ENCODE assay signal across 24 mouse cellular contexts in the genomic region with DNA sequence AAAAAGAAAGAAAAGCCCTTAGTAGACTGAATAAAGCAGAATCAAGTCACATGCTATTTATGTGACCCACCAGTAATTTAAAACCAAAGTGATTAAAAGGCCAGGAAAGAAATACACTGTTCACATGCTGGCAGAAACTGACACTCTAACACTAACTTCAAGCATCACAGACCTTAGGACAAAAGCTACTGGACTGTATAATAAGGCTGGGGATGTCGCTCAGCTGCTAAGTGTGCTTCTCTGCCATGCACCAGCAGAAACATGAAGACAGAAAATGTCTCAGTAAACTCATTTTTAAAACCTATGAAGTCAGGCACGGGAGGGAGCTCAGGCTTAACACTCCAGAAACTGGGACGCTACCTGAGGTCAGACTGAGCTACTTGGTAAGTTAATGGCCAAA. TPM values are rescaled to one million over a fixed set of nuclear protein-coding genes. Genes with fewer than 3 reads are reported as not detected.
DNase-seq lines count a peak whose midpoint lies in the region; ATAC-seq and TF ChIP-seq lines count a peak whose summit lies in the region.
"Had no signal": no experiment of that assay in that cellular context is flagged by ENCODE, and none has a peak within 500 bp of the region (broad histone marks: within the 10 kb centered on the region; RNA-seq: fewer than 3 reads in every experiment).

No protein-coding gene starts in this region.

- no peak for TF ChIP-seq CTCF in gastrocnemius, adult 2 months (IDR thresholded peaks at IDR 0.05)
- TF ChIP-seq CTCF in intestine, postnatal 0 days (IDR thresholded peaks at IDR 0.05; ENCODE audit: low read depth): no peak

- no peak overlapping the region for H3K4me2 ChIP-seq in intestine, postnatal 0 days (replicated peaks; ENCODE audit: low read depth)
- H3K4me2 ChIP-seq in intestine, embryonic 15.5 days (replicated peaks): no peak overlapping the region
- no peak overlapping the region for H3K4me2 ChIP-seq in kidney, embryonic 16.5 days (replicated peaks; ENCODE audit: low read depth, low read length)
- H3K4me2 ChIP-seq: embryonic facial prominence, embryonic 12.5 days; forebrain, embryonic 13.5 days; forebrain, embryonic 15.5 days had no signal

- no peaks in the 10 kb centered on the region for H3K27me3 ChIP-seq in intestine, postnatal 0 days (replicated peaks; ENCODE audit: control insufficient read depth, insufficient read depth, low read length)
- H3K27me3 ChIP-seq in intestine, embryonic 15.5 days (replicated peaks): no peaks in the 10 kb centered on the region
- no peaks in the 10 kb centered on the region for H3K27me3 ChIP-seq in kidney, embryonic 16.5 days (ENCODE audit: insufficient read depth, low read length)
- H3K27me3 ChIP-seq: CH12.LX; embryonic facial prominence, embryonic 12.5 days; forebrain, embryonic 13.5 days; forebrain, embryonic 15.5 days; Patski had no signal

- no peak overlapping the region for H3K4me3 ChIP-seq in gastrocnemius, adult 2 months
- no peak overlapping the region for H3K4me3 ChIP-seq in intestine, postnatal 0 days (ENCODE audit: low read depth, low read length)
- H3K4me3 ChIP-seq in intestine, embryonic 15.5 days (replicated peaks): no peak overlapping the region
- H3K4me3 ChIP-seq in kidney, embryonic 16.5 days (ENCODE audit: low read length): no peak overlapping the region
- H3K4me3 ChIP-seq: embryonic facial prominence, embryonic 10.5 days; embryonic facial prominence, embryonic 12.5 days; forebrain, embryonic 13.5 days; forebrain, embryonic 15.5 days had no signal

- no peak for DNase-seq in gastrocnemius, adult 2 months
- no peak for DNase-seq in gastrocnemius, postnatal 36 days
- DNase-seq in kidney, postnatal 4 days: no peak
- DNase-seq: adrenal gland, adult 8-10 months; adrenal gland, postnatal 14 days; adrenal gland, postnatal 36 days; B cell, adult 2 months; cerebellum, adult 11-12 months; cerebellum, adult 2 months; cerebellum, adult 9-10 months; cerebellum, postnatal 10 days; cerebellum, postnatal 25 days had no signal

- WGBS in intestine, postnatal 0 days: 90% methylated on average over 3 of the region's 3 CpGs
- WGBS in intestine, embryonic 15.5 days: 92% methylated on average over 3 of the region's 3 CpGs
- WGBS in kidney, embryonic 16.5 days: 61% methylated on average over 3 of the region's 3 CpGs

- H3K9me3 ChIP-seq in intestine, postnatal 0 days (ENCODE audit: control insufficient read depth): no peaks in the 10 kb centered on the region
- H3K9me3 ChIP-seq in intestine, embryonic 15.5 days: no peaks in the 10 kb centered on the region
- no peaks in the 10 kb centered on the region for H3K9me3 ChIP-seq in kidney, embryonic 16.5 days (ENCODE audit: low read length)
- H3K9me3 ChIP-seq: embryonic facial prominence, embryonic 10.5 days; embryonic facial prominence, embryonic 12.5 days; forebrain, embryonic 13.5 days; forebrain, embryonic 15.5 days; G1E had no signal

- no peak overlapping the region for H3K9ac ChIP-seq in intestine, postnatal 0 days (ENCODE audit: low read depth, low read length)
- H3K9ac ChIP-seq in intestine, embryonic 15.5 days: no peak overlapping the region
- H3K9ac ChIP-seq in kidney, embryonic 16.5 days (replicated peaks; ENCODE audit: low read length): no peak overlapping the region
- H3K9ac ChIP-seq: embryonic facial prominence, embryonic 12.5 days; forebrain, embryonic 13.5 days; forebrain, embryonic 15.5 days had no signal

- peak overlapping the region; percentile 93 for H3K27ac ChIP-seq in gastrocnemius, adult 2 months
- H3K27ac ChIP-seq in intestine, postnatal 0 days (ENCODE audit: low read depth, low read length): 0 out of 2 replicates have a peak overlapping the region, but pooled peaks have one; percentile 21
- no peak overlapping the region for H3K27ac ChIP-seq in intestine, embryonic 15.5 days
- H3K27ac ChIP-seq in kidney, embryonic 16.5 days (ENCODE audit: low read length): no peak overlapping the region
- H3K27ac ChIP-seq: embryonic facial prominence, embryonic 10.5 days; embryonic facial prominence, embryonic 12.5 days; forebrain, embryonic 13.5 days; forebrain, embryonic 15.5 days had no signal

- intact Hi-C loops in gastrocnemius, adult 2 months (cut with DNase I): loop anchor here (5.0 kb wide), 1 partner anchor 478 kb away; a partner anchor contains a TSS
- intact Hi-C loops in gastrocnemius, postnatal 36 days (cut with DNase I): no loop called here

- ATAC-seq in intestine, postnatal 0 days: no peak
- no peak for ATAC-seq in intestine, embryonic 15.5 days
- ATAC-seq in kidney, embryonic 16.5 days (ENCODE audit: low FRiP score, low TSS enrichment): peak; percentile 57; the same call in 1 of the 2 replicates
- ATAC-seq: activated CD4-positive, CD25-positive, alpha-beta regulatory T cell, adult 4 months; CD4-positive, CD25-positive, alpha-beta regulatory T cell, adult 4 months; forebrain, embryonic 13.5 days; forebrain, embryonic 15.5 days; Patski had no signal

- peaks cover 53% of the 10 kb centered on the region for H3K36me3 ChIP-seq in intestine, postnatal 0 days (ENCODE audit: control insufficient read depth, insufficient read depth)
- peaks cover 20% of the 10 kb centered on the region for H3K36me3 ChIP-seq in intestine, embryonic 15.5 days
- H3K36me3 ChIP-seq in kidney, embryonic 16.5 days (ENCODE audit: insufficient read depth, low read length): peaks cover 43% of the 10 kb centered on the region

- 0 out of 2 replicates have a peak, but pooled peaks cover 2% of the 10 kb centered on the region for H3K4me1 ChIP-seq in intestine, postnatal 0 days (replicated peaks; ENCODE audit: control insufficient read depth, insufficient read depth, low read length)
- H3K4me1 ChIP-seq in intestine, embryonic 15.5 days (replicated peaks): no peaks in the 10 kb centered on the region
- H3K4me1 ChIP-seq in kidney, embryonic 16.5 days (ENCODE audit: insufficient read depth, low read length): no peaks in the 10 kb centered on the region
- H3K4me1 ChIP-seq: embryonic facial prominence, embryonic 10.5 days; embryonic facial prominence, embryonic 12.5 days; forebrain, embryonic 13.5 days; forebrain, embryonic 15.5 days had no signal

RNA-seq across cellular contexts. Expression of a gene that starts 12.4 kb away (rescaled TPM):
- total RNA-seq in gastrocnemius, adult 2 months (2021): 100 to 1,000 TPM; 424 to 437 TPM
- total RNA-seq in gastrocnemius, postnatal 36 days (2021): 100 to 1,000 TPM; 427 to 468 TPM
- polyA plus RNA-seq in intestine, postnatal 0 days (2015; fragmentation: Nextera tagmentation; extraction: Ambion mirVana): 9.8 and 10.0 TPM in 2 replicates
- 8.5 and 9.8 TPM in 2 replicates for polyA plus RNA-seq in intestine, embryonic 15.5 days (2015; fragmentation: Nextera tagmentation; extraction: Ambion mirVana)
- 2.8 and 3.3 TPM in 2 replicates for polyA plus RNA-seq in kidney, embryonic 16.5 days (2015; fragmentation: Nextera tagmentation; extraction: Ambion mirVana)
- total RNA-seq: CH12.LX had no signal
- polyA plus RNA-seq: activated CD4-positive, CD25-positive, alpha-beta regulatory T cell, adult 4 months; CD4-positive, CD25-positive, alpha-beta regulatory T cell, adult 4 months; G1E had no signal

RNA-seq across cellular contexts. Expression of a gene that starts 14.3 kb away (rescaled TPM):
- 10 to 100 TPM; 32.4 to 38.2 TPM for total RNA-seq in gastrocnemius, adult 2 months (2021)
- total RNA-seq in gastrocnemius, postnatal 36 days (2021): 10 to 100 TPM; 31.3 to 32.4 TPM
- 62.3 and 64.5 TPM in 2 replicates for polyA plus RNA-seq in intestine, postnatal 0 days (2015; fragmentation: Nextera tagmentation; extraction: Ambion mirVana)
- 83.2 and 87.4 TPM in 2 replicates for polyA plus RNA-seq in intestine, embryonic 15.5 days (2015; fragmentation: Nextera tagmentation; extraction: Ambion mirVana)
- 95.6 and 99.2 TPM in 2 replicates for polyA plus RNA-seq in kidney, embryonic 16.5 days (2015; fragmentation: Nextera tagmentation; extraction: Ambion mirVana)

RNA-seq across cellular contexts. Expression of a gene that starts 28.1 kb away (rescaled TPM):
- not detected for total RNA-seq in gastrocnemius, adult 2 months (2021)
- total RNA-seq in gastrocnemius, postnatal 36 days (2021): not detected
- polyA plus RNA-seq in intestine, postnatal 0 days (2015; fragmentation: Nextera tagmentation; extraction: Ambion mirVana): 2.3 and 2.4 TPM in 2 replicates
- 5.9 and 6.1 TPM in 2 replicates for polyA plus RNA-seq in intestine, embryonic 15.5 days (2015; fragmentation: Nextera tagmentation; extraction: Ambion mirVana)
- 0.91 and 2.2 TPM in 2 replicates for polyA plus RNA-seq in kidney, embryonic 16.5 days (2015; fragmentation: Nextera tagmentation; extraction: Ambion mirVana)
- total RNA-seq: CH12.LX had no signal
- polyA plus RNA-seq: activated CD4-positive, CD25-positive, alpha-beta regulatory T cell, adult 4 months; CD4-positive, CD25-positive, alpha-beta regulatory T cell, adult 4 months; G1E had no signal

Comparison
In these comparisons a context has a peak if more than half of its experiments do, and no peak if none do; other contexts are left out.
1. H3K27ac ChIP-seq: peak in gastrocnemius, adult 2 months (single experiment) and intestine, postnatal 0 days (single experiment); none in intestine, embryonic 15.5 days (single experiment) and kidney, embryonic 16.5 days (single experiment).